Mouse (Mus musculus): ENCODE data around the gene Arsb. TPM values are rescaled to one million over a fixed set of nuclear protein-coding genes. Genes with fewer than 3 reads are reported as not detected.

Gene Arsb
- polyA plus RNA-seq, 1 experiment from 2014 or later: 4.5 TPM

GRCm38 (mm10) chr13:93854325-93854724 lies 82.9 kb downstream of the Arsb start:
- H3K27me3 ChIP-seq (ENCODE audit: low read depth, poor library complexity, severe bottlenecking): no peaks in the 10 kb centered on the region
- H3K27ac ChIP-seq (replicated peaks): no peak overlapping the region
- no peak for DNase-seq (ENCODE audit: low spot score)
- WGBS: 86% methylated on average over 8 of the region's 8 CpGs
- no peaks in the 10 kb centered on the region for H3K36me3 ChIP-seq
- H3K4me1 ChIP-seq: peaks cover 26% of the 10 kb centered on the region
- H3K9me3 ChIP-seq (replicated peaks): no peaks in the 10 kb centered on the region
- H3K4me3 ChIP-seq: no peak overlapping the region

- no peak for DNase-seq (ENCODE audit: low spot score)
- Histone ChIP-seq H3K9me3 (replicated peaks) (no peaks in the 10 kb centered on the region), H3K4me3 (no peak overlapping the region), H3K36me3 (no peaks in the 10 kb centered on the region), H3K27ac (replicated peaks) (no peak overlapping the region), H3K4me1 (peaks cover 18% of the 10 kb centered on the region), H3K27me3 (ENCODE audit: low read depth, poor library complexity, severe bottlenecking) (no peaks in the 10 kb centered on the region)
- WGBS: 90% methylated on average over 3 of the region's 3 CpGs
Observed at GRCm38 (mm10) chr13:93854966-93855562, 83.6 kb downstream of the Arsb start.

- Histone ChIP-seq H3K9me3 (replicated peaks) (no peaks in the 10 kb centered on the region), H3K27ac (replicated peaks) (no peak overlapping the region), H3K4me3 (no peak overlapping the region), H3K36me3 (no peaks in the 10 kb centered on the region), H3K4me1 (peaks cover 15% of the 10 kb centered on the region), H3K27me3 (ENCODE audit: low read depth, poor library complexity, severe bottlenecking) (no peaks in the 10 kb centered on the region)
- WGBS: 32% methylated on average over 11 of the region's 11 CpGs
- DNase-seq (ENCODE audit: low spot score): no peak
Observed at GRCm38 (mm10) chr13:93855701-93856183, 84.3 kb downstream of the Arsb start.

GRCm38 (mm10) chr13:93861211-93861610 lies 89.8 kb downstream of the Arsb start:
- H3K9me3 ChIP-seq (replicated peaks): no peaks in the 10 kb centered on the region
- H3K27me3 ChIP-seq (ENCODE audit: low read depth, poor library complexity, severe bottlenecking): no peaks in the 10 kb centered on the region
- no peak for DNase-seq (ENCODE audit: low spot score)
- H3K36me3 ChIP-seq: no peaks in the 10 kb centered on the region
- peaks cover 10% of the 10 kb centered on the region for H3K4me1 ChIP-seq
- H3K27ac ChIP-seq (replicated peaks): no peak overlapping the region
- WGBS: 79% methylated on average over 2 of the region's 2 CpGs
- no peak overlapping the region for H3K4me3 ChIP-seq

- Histone ChIP-seq H3K9me3 (replicated peaks) (no peaks in the 10 kb centered on the region), H3K27me3 (ENCODE audit: low read depth, poor library complexity, severe bottlenecking) (no peaks in the 10 kb centered on the region), H3K4me1 (peaks cover 10% of the 10 kb centered on the region), H3K36me3 (no peaks in the 10 kb centered on the region), H3K4me3 (no peak overlapping the region), H3K27ac (replicated peaks) (no peak overlapping the region)
- no peak for DNase-seq (ENCODE audit: low spot score)
- WGBS: 61% methylated on average over 8 of the region's 8 CpGs
Observed at GRCm38 (mm10) chr13:93864066-93864740, 92.8 kb downstream of the Arsb start.

- no peaks in the 10 kb centered on the region for H3K27me3 ChIP-seq (ENCODE audit: low read depth, poor library complexity, severe bottlenecking)
- no peaks in the 10 kb centered on the region for H3K9me3 ChIP-seq (replicated peaks)
- no peak for DNase-seq (ENCODE audit: low spot score)
- no peaks in the 10 kb centered on the region for H3K36me3 ChIP-seq
- H3K27ac ChIP-seq (replicated peaks): no peak overlapping the region
- H3K4me3 ChIP-seq: no peak overlapping the region
- H3K4me1 ChIP-seq: peaks cover 10% of the 10 kb centered on the region
- 81% methylated on average over 5 of the region's 5 CpGs for WGBS
Observed at GRCm38 (mm10) chr13:93866638-93867037, 95.2 kb downstream of the Arsb start.

GRCm38 (mm10) chr13:93871681-93872080 lies 100.3 kb downstream of the Arsb start:
- H3K4me1 ChIP-seq: no peaks in the 10 kb centered on the region
- no peak overlapping the region for H3K4me3 ChIP-seq
- 86% methylated on average over 10 of the region's 10 CpGs for WGBS
- DNase-seq (ENCODE audit: low spot score): no peak
- no peaks in the 10 kb centered on the region for H3K36me3 ChIP-seq
- H3K27ac ChIP-seq (replicated peaks): no peak overlapping the region
- no peaks in the 10 kb centered on the region for H3K9me3 ChIP-seq (replicated peaks)
- no peaks in the 10 kb centered on the region for H3K27me3 ChIP-seq (ENCODE audit: low read depth, poor library complexity, severe bottlenecking)

- DNase-seq (ENCODE audit: low spot score): no peak
- no peaks in the 10 kb centered on the region for H3K27me3 ChIP-seq (ENCODE audit: low read depth, poor library complexity, severe bottlenecking)
- H3K4me1 ChIP-seq: no peaks in the 10 kb centered on the region
- H3K9me3 ChIP-seq (replicated peaks): no peaks in the 10 kb centered on the region
- no peak overlapping the region for H3K4me3 ChIP-seq
- H3K27ac ChIP-seq (replicated peaks): no peak overlapping the region
- no peaks in the 10 kb centered on the region for H3K36me3 ChIP-seq
- WGBS: 93% methylated on average over 6 of the region's 6 CpGs
Observed at GRCm38 (mm10) chr13:93872591-93872990, 101.2 kb downstream of the Arsb start.

GRCm38 (mm10) chr13:93877924-93878323 lies 106.5 kb downstream of the Arsb start:
- Histone ChIP-seq H3K36me3 (no peaks in the 10 kb centered on the region), H3K27ac (replicated peaks) (no peak overlapping the region), H3K27me3 (ENCODE audit: low read depth, poor library complexity, severe bottlenecking) (no peaks in the 10 kb centered on the region), H3K4me1 (no peaks in the 10 kb centered on the region; the same call in 1 of the 2 replicates), H3K4me3 (no peak overlapping the region), H3K9me3 (replicated peaks) (no peaks in the 10 kb centered on the region)
- no peak for DNase-seq (ENCODE audit: low spot score)
- WGBS: 86% methylated on average over 2 of the region's 2 CpGs

GRCm38 (mm10) chr13:93879426-93879825 lies 108.0 kb downstream of the Arsb start:
- Histone ChIP-seq H3K36me3 (no peaks in the 10 kb centered on the region), H3K9me3 (replicated peaks) (no peaks in the 10 kb centered on the region), H3K27ac (replicated peaks) (no peak overlapping the region), H3K4me3 (no peak overlapping the region), H3K4me1 (peaks cover 7% of the 10 kb centered on the region; the same call in 1 of the 2 replicates), H3K27me3 (ENCODE audit: low read depth, poor library complexity, severe bottlenecking) (no peaks in the 10 kb centered on the region)
- DNase-seq (ENCODE audit: low spot score): no peak
- 88% methylated on average over 5 of the region's 5 CpGs for WGBS

GRCm38 (mm10) chr13:93882132-93882531 lies 110.7 kb downstream of the Arsb start:
- WGBS: 80% methylated on average over 3 of the region's 3 CpGs
- H3K4me3 ChIP-seq: no peak overlapping the region
- DNase-seq (ENCODE audit: low spot score): no peak

GRCm38 (mm10) chr13:93886999-93887398 lies 115.6 kb downstream of the Arsb start:
- no peak overlapping the region for H3K27ac ChIP-seq (replicated peaks)
- H3K4me3 ChIP-seq: no peak overlapping the region
- no peaks in the 10 kb centered on the region for H3K27me3 ChIP-seq (ENCODE audit: low read depth, poor library complexity, severe bottlenecking)
- no peak for DNase-seq (ENCODE audit: low spot score)
- H3K36me3 ChIP-seq: no peaks in the 10 kb centered on the region
- peaks cover 7% of the 10 kb centered on the region; the same call in 1 of the 2 replicates for H3K4me1 ChIP-seq
- H3K9me3 ChIP-seq (replicated peaks): no peaks in the 10 kb centered on the region
- 91% methylated on average over 5 of the region's 5 CpGs for WGBS

More at GRCm38 (mm10) chr13:93882132-93882531, 110.7 kb downstream of the Arsb start:
- H3K4me1 ChIP-seq: peaks cover 7% of the 10 kb centered on the region; the same call in 1 of the 2 replicates
- no peaks in the 10 kb centered on the region for H3K27me3 ChIP-seq (ENCODE audit: low read depth, poor library complexity, severe bottlenecking)
- H3K36me3 ChIP-seq: no peaks in the 10 kb centered on the region
- H3K9me3 ChIP-seq (replicated peaks): no peaks in the 10 kb centered on the region
- no peak overlapping the region for H3K27ac ChIP-seq (replicated peaks)

- H3K4me3 ChIP-seq: no peak overlapping the region
- H3K27ac ChIP-seq (replicated peaks): no peak overlapping the region
- peaks cover 4% of the 10 kb centered on the region; the same call in 1 of the 2 replicates for H3K4me1 ChIP-seq
- DNase-seq (ENCODE audit: low spot score): no peak
- WGBS: 94% methylated on average over 2 of the region's 2 CpGs
- no peaks in the 10 kb centered on the region for H3K9me3 ChIP-seq (replicated peaks)
- H3K36me3 ChIP-seq: no peaks in the 10 kb centered on the region
- H3K27me3 ChIP-seq (ENCODE audit: low read depth, poor library complexity, severe bottlenecking): no peaks in the 10 kb centered on the region
Observed at GRCm38 (mm10) chr13:93888196-93888595, 116.8 kb downstream of the Arsb start.

All from midbrain, embryonic 10.5 days (tissue).